Mouse (Mus musculus) lung, postnatal 0 days (tissue): ENCODE measurements around the gene Ptpn20.

Source experiments
- CTCF ChIP-seq: IDR thresholded peaks from 2 replicates; pipeline ENCODE4 v1.5.1; 2016; ENCODE audit warnings: antibody characterized with exemption, mild to moderate bottlenecking
- EP300 ChIP-seq: IDR thresholded peaks from 2 replicates; pipeline ENCODE4 v1.6.1; 2016; ENCODE audit warnings: antibody characterized with exemption, mild to moderate bottlenecking, control low read depth

- TF ChIP-seq CTCF (no peak), EP300 (no peak)
Measured at GRCm38 (mm10) chr14:33573643-33574042, 15.4 kb upstream of the Ptpn20 start.
